Mouse (Mus musculus): ENCODE measurements around the gene Psd4. TPM values are rescaled to one million over a fixed set of nuclear protein-coding genes. Genes with fewer than 3 reads are reported as not detected.

Psd4 gene
- polyA plus RNA-seq, 1 experiment = not detected

DNA sequence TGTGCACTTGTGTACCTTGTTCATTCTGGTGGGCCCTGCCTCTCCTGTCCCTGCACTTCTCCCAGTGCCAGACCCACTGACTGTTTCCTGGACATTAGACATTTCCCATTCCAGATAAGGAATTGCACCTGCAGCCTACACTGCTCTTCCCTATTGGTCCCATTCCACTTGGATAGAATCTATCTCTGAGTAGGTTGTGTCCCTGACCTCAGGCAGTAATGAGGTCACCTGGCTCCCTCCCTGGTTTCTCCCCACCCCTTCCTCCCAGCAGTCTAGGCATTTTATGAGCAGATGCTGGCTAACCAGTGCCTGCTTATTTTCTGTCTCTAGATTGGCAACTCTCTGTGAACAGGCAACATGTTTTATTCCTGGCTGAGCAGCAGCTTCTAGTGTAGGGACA lies 17.0 kb downstream of the Psd4 start:
- Histone ChIP-seq H3K4me3 (ENCODE audit: insufficient read depth, low read depth, low read length) (no peak overlapping the region), H3K27ac (ENCODE audit: insufficient read depth, low read depth, low read length) (no peak overlapping the region), H3K4me1 (ENCODE audit: control insufficient read depth, insufficient read depth, low read length) (no peaks in the 10 kb centered on the region)
- no peak for TF ChIP-seq CTCF (IDR thresholded peaks at IDR 0.05; ENCODE audit: insufficient read depth, low read depth, low read length)
- no peak for TF ChIP-seq POLR2A (IDR thresholded peaks at IDR 0.05; ENCODE audit: insufficient read depth, low read depth, low read length)

- Histone ChIP-seq H3K4me1 (ENCODE audit: control insufficient read depth, insufficient read depth, low read length) (no peaks in the 10 kb centered on the region), H3K4me3 (ENCODE audit: insufficient read depth, low read depth, low read length) (no peak overlapping the region), H3K27ac (ENCODE audit: insufficient read depth, low read depth, low read length) (no peak overlapping the region)
- no peak for TF ChIP-seq POLR2A (IDR thresholded peaks at IDR 0.05; ENCODE audit: insufficient read depth, low read depth, low read length)
- no peak for TF ChIP-seq CTCF (IDR thresholded peaks at IDR 0.05; ENCODE audit: insufficient read depth, low read depth, low read length)
- 85% methylated on average over 14 of the region's 14 CpGs for WGBS
Observed at GRCm38 (mm10) chr2:24385111-24385961, 18.0 kb downstream of the Psd4 start.

GRCm38 (mm10) chr2:24386158-24386963 lies 19.0 kb downstream of the Psd4 start:
- Histone ChIP-seq H3K27ac (ENCODE audit: insufficient read depth, low read depth, low read length) (no peak overlapping the region), H3K4me3 (ENCODE audit: insufficient read depth, low read depth, low read length) (no peak overlapping the region), H3K4me1 (ENCODE audit: control insufficient read depth, insufficient read depth, low read length) (no peaks in the 10 kb centered on the region)
- 92% methylated on average over 21 of the region's 21 CpGs for WGBS
- TF ChIP-seq CTCF (IDR thresholded peaks at IDR 0.05; ENCODE audit: insufficient read depth, low read depth, low read length) (no peak), POLR2A (IDR thresholded peaks at IDR 0.05; ENCODE audit: insufficient read depth, low read depth, low read length) (no peak)

- Histone ChIP-seq H3K27ac (ENCODE audit: insufficient read depth, low read depth, low read length) (no peak overlapping the region), H3K4me1 (ENCODE audit: control insufficient read depth, insufficient read depth, low read length) (no peaks in the 10 kb centered on the region), H3K4me3 (ENCODE audit: insufficient read depth, low read depth, low read length) (no peak overlapping the region)
- TF ChIP-seq POLR2A (IDR thresholded peaks at IDR 0.05; ENCODE audit: insufficient read depth, low read depth, low read length) (no peak), CTCF (IDR thresholded peaks at IDR 0.05; ENCODE audit: insufficient read depth, low read depth, low read length) (no peak)
- 91% methylated on average over 2 of the region's 2 CpGs for WGBS
Observed at GRCm38 (mm10) chr2:24386964-24387320, 19.6 kb downstream of the Psd4 start.

GRCm38 (mm10) chr2:24387361-24388283 lies 20.2 kb downstream of the Psd4 start:
- Histone ChIP-seq H3K27ac (ENCODE audit: insufficient read depth, low read depth, low read length) (no peak overlapping the region), H3K4me3 (ENCODE audit: insufficient read depth, low read depth, low read length) (no peak overlapping the region), H3K4me1 (ENCODE audit: control insufficient read depth, insufficient read depth, low read length) (no peaks in the 10 kb centered on the region)
- 87% methylated on average over 4 of the region's 4 CpGs for WGBS
- TF ChIP-seq POLR2A (IDR thresholded peaks at IDR 0.05; ENCODE audit: insufficient read depth, low read depth, low read length) (no peak), CTCF (IDR thresholded peaks at IDR 0.05; ENCODE audit: insufficient read depth, low read depth, low read length) (no peak)

- H3K27ac ChIP-seq (ENCODE audit: insufficient read depth, low read depth, low read length) = no peak overlapping the region
Observed at GRCm38 (mm10) chr2:24393251-24393650, 25.9 kb downstream of the Psd4 start.

GRCm38 (mm10) chr2:24397115-24397514 lies 29.7 kb downstream of the Psd4 start:
- 16% methylated on average over 2 of the region's 2 CpGs for WGBS
- H3K4me3 ChIP-seq (ENCODE audit: insufficient read depth, low read depth, low read length) = no peak overlapping the region
- H3K4me1 ChIP-seq (ENCODE audit: control insufficient read depth, insufficient read depth, low read length) = no peaks in the 10 kb centered on the region
- TF ChIP-seq CTCF (IDR thresholded peaks at IDR 0.05; ENCODE audit: insufficient read depth, low read depth, low read length) (no peak), POLR2A (IDR thresholded peaks at IDR 0.05; ENCODE audit: insufficient read depth, low read depth, low read length) (no peak)
- H3K27ac ChIP-seq (ENCODE audit: insufficient read depth, low read depth, low read length) = no peak overlapping the region

More at GRCm38 (mm10) chr2:24393251-24393650, 25.9 kb downstream of the Psd4 start:
- Histone ChIP-seq H3K4me3 (ENCODE audit: insufficient read depth, low read depth, low read length) (no peak overlapping the region), H3K4me1 (ENCODE audit: control insufficient read depth, insufficient read depth, low read length) (no peaks in the 10 kb centered on the region)
- TF ChIP-seq POLR2A (IDR thresholded peaks at IDR 0.05; ENCODE audit: insufficient read depth, low read depth, low read length) = no peak
- no peak for TF ChIP-seq CTCF (IDR thresholded peaks at IDR 0.05; ENCODE audit: insufficient read depth, low read depth, low read length)
- WGBS = 92% methylated on average over 2 of the region's 2 CpGs

GRCm38 (mm10) chr2:24400711-24401110 lies 33.3 kb downstream of the Psd4 start:
- WGBS = 91% methylated on average over 3 of the region's 3 CpGs
- TF ChIP-seq POLR2A (IDR thresholded peaks at IDR 0.05; ENCODE audit: insufficient read depth, low read depth, low read length) (no peak), CTCF (IDR thresholded peaks at IDR 0.05; ENCODE audit: insufficient read depth, low read depth, low read length) (no peak)
- Histone ChIP-seq H3K4me1 (ENCODE audit: control insufficient read depth, insufficient read depth, low read length) (peaks cover 6% of the 10 kb centered on the region; the same call in 1 of the 2 replicates), H3K27ac (ENCODE audit: insufficient read depth, low read depth, low read length) (no peak overlapping the region), H3K4me3 (ENCODE audit: insufficient read depth, low read depth, low read length) (no peak overlapping the region)
